Mouse (Mus musculus) erythroblast, embryonic 14.5 days (primary cell): ENCODE measurements around the gene Shisa6. TPM values are rescaled to one million over a fixed set of nuclear protein-coding genes. Genes with fewer than 3 reads are reported as not detected.

Experiments
- H3K27me3 ChIP-seq: 2 replicates; pipeline ENCODE4 v1.6.1; 2012; ENCODE audit warnings: inconsistent platforms; ENCODE audit not compliant: control insufficient read depth
- H3K36me3 ChIP-seq: 2 replicates; pipeline ENCODE4 v1.6.1; 2012; ENCODE audit warnings: mild to moderate bottlenecking, inconsistent platforms; ENCODE audit not compliant: control insufficient read depth
- H3K4me1 ChIP-seq: 2 replicates; pipeline ENCODE4 v1.6.1; 2012; ENCODE audit warnings: inconsistent platforms; ENCODE audit not compliant: control insufficient read depth
- H3K4me3 ChIP-seq: replicated peaks from 2 replicates; pipeline ENCODE3; 2012; ENCODE audit warnings: moderate library complexity, mild to moderate bottlenecking, inconsistent platforms
- H3K9me3 ChIP-seq: 2 replicates; pipeline ENCODE4 v1.6.1; 2012; ENCODE audit warnings: low read length, inconsistent platforms, mixed read lengths; ENCODE audit not compliant: control insufficient read depth
- GATA1 ChIP-seq: IDR thresholded peaks from 2 replicates; pipeline ENCODE4 v1.6.1; 2012; ENCODE audit warnings: low read length, inconsistent platforms, mixed read lengths
- TAL1 ChIP-seq: IDR thresholded peaks from 3 replicates; pipeline ENCODE4 v1.6.1; 2012; ENCODE audit warnings: low read length, inconsistent platforms, mixed read lengths
- polyA plus RNA-seq: library from polyadenylated mRNA; stranded (reverse); fragments of >175 nt; gene quantifications from 2 replicates; pipeline ENCODE4 v1.2.3, GENCODE M21; 2012

Gene Shisa6
- polyA plus RNA-seq, 1 experiment, result not detected

GRCm38 (mm10) chr11:66232891-66233290, 292.9 kb downstream of the Shisa6 start:
- Histone ChIP-seq H3K27me3 (no peaks in the 10 kb centered on the region), H3K36me3 (no peaks in the 10 kb centered on the region), H3K4me1 (no peaks in the 10 kb centered on the region), H3K9me3 (no peaks in the 10 kb centered on the region), H3K4me3 (no peak overlapping the region)
- TF ChIP-seq TAL1 (no peak), GATA1 (no peak)

DNA sequence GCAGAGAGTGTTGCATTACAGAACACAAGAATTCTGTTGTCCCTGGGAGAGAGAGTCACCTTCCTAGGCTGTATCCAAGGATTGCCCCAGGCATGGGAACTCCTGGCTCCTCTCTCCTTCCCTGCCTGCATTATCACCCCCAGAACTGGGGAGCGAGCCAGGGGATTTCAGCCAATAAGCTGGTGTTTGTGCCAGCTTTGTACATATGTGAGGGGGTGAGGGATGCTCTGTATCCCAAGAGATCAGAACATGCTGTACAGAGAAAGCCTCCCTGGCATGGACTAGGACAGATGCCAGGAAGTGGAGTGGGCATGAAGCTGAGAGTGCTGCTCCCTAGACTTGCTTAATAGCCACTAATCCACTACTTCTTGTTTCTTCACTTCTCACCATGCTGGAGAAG, 303.6 kb downstream of the Shisa6 start:
- no peaks in the 10 kb centered on the region for H3K27me3 ChIP-seq
- TF ChIP-seq GATA1, result no peak

DNA sequence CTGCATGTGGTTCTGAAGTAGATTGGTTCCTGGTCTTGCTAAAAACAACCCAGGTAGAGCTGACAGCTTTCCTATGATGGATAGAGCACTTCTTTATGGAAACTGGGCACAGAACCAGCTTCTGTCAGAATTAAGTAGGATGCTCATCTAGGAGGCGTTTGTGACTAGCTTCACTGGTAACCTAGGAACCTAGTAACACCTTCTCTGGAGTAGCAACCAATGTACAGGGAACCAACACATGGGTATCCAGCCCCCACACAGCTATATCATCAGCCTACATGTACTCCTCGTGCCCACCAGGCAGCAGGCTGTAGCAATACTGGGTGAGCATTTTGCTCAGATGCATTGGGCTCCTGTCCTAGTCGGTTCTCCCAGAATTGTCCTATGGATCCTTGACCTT, 307.3 kb downstream of the Shisa6 start:
- H3K36me3 ChIP-seq, result no peaks in the 10 kb centered on the region
- no peaks in the 10 kb centered on the region for H3K27me3 ChIP-seq
- peaks cover 31% of the 10 kb centered on the region for H3K9me3 ChIP-seq
- H3K4me3 ChIP-seq, result no peak overlapping the region
- no peaks in the 10 kb centered on the region for H3K4me1 ChIP-seq
- TF ChIP-seq GATA1 (no peak), TAL1 (no peak)

More for the DNA sequence above, 303.6 kb downstream of the Shisa6 start:
- no peaks in the 10 kb centered on the region for H3K36me3 ChIP-seq
- H3K4me1 ChIP-seq, result no peaks in the 10 kb centered on the region
- H3K4me3 ChIP-seq, result no peak overlapping the region
- peaks cover 16% of the 10 kb centered on the region for H3K9me3 ChIP-seq

DNA sequence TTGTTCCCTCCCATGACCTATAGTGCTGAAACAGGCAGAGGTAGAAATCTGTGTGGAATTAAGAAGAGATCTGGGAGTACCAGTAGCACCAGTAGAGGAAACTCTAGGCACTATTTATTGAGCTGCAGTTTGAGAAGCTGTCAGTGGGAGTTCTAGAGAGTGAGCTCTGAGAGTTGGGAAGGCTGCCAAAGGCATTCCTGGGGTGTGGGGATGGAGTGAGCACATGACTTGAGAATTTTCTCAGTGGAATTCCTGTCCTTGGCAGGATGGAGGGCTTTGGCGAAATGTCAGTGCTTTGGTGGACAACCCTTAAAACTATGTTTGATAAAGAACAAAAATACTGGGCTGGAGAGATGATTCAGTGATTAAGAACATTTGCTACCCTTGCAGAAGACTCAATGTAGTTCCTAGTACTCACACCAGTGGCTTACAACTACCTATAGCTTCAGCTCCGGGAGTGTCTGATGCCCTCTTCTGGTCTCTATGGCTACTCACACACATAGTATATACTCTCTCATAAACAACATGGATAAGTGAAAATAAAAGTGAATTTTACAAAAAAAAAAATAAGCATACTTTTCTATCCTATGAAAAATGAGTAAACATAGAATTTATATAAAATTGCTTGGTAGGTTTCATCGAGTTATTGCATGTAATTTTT, 337.0 kb downstream of the Shisa6 start:
- no peaks in the 10 kb centered on the region for H3K36me3 ChIP-seq
- H3K9me3 ChIP-seq, result no peaks in the 10 kb centered on the region
- H3K4me3 ChIP-seq, result no peak overlapping the region
- no peaks in the 10 kb centered on the region for H3K4me1 ChIP-seq
- H3K27me3 ChIP-seq, result no peaks in the 10 kb centered on the region
- no peak for TF ChIP-seq TAL1
- TF ChIP-seq GATA1, result no peak

GRCm38 (mm10) chr11:66188146-66188545, 337.6 kb downstream of the Shisa6 start:
- TF ChIP-seq TAL1, result no peak
- no peak for TF ChIP-seq GATA1
- Histone ChIP-seq H3K27me3 (no peaks in the 10 kb centered on the region), H3K36me3 (no peaks in the 10 kb centered on the region), H3K4me3 (no peak overlapping the region), H3K4me1 (no peaks in the 10 kb centered on the region), H3K9me3 (no peaks in the 10 kb centered on the region)

- Histone ChIP-seq H3K27me3 (no peaks in the 10 kb centered on the region), H3K4me1 (no peaks in the 10 kb centered on the region), H3K36me3 (no peaks in the 10 kb centered on the region), H3K4me3 (no peak overlapping the region), H3K9me3 (no peaks in the 10 kb centered on the region)
- TF ChIP-seq GATA1 (no peak), TAL1 (no peak)
Observed at GRCm38 (mm10) chr11:66177781-66178180, 348.0 kb downstream of the Shisa6 start.

DNA sequence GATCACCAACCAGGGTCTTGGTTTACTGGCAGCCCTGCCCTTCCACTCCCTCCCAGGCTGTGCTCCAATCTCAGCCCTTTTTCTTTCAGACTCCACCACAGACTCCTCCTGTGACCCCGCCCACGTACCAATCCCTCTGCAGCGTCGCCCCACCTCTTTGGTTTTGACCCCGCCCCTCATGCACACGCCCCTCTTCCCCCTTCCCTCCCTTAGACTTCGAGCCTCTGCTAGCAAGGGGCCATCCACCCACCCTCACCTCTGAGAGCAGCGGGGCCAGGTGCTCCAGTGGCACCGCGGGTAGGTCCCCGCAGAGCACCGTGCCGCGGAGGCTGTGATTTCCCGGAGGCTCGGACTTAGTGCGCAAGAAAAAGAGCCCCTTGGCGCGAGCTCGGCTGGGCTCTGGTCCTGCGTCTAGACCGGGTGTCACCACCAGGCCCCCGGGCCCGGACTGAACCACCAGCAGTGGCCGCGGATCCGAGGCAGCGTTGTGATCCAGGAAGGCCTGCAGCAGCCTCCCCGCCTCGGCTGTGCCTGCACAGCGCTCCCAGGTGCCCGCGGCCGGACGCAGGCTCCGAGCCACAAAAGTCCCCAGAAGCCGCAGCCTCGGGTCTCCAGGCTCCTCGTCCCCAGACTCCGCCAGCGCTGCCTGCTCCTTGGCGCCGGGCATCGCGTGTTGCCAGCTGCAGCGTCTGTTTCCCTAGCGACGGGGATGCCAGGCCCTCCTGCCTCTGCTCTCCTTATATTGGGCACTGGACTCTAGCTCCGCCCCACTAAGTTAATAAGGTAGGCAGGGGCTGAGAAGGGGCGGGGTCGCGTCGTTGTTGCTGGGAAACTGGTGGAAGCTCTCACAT, 357.7 kb downstream of the Shisa6 start, which contains the start of gene Dnah9:
TSS of gene Dnah9 (minus strand) at position 751 of the 851 bp plus-strand sequence.
- Histone ChIP-seq H3K36me3 (no peaks in the 10 kb centered on the region), H3K4me1 (no peaks in the 10 kb centered on the region), H3K27me3 (peaks cover 8% of the 10 kb centered on the region; the same call in 1 of the 2 replicates), H3K4me3 (peak within 1 kb of the TSS; percentile 12), H3K9me3 (no peaks in the 10 kb centered on the region)
- TF ChIP-seq GATA1 (no peak), TAL1 (no peak)

- Histone ChIP-seq H3K4me3 (no peak overlapping the region), H3K9me3 (no peaks in the 10 kb centered on the region), H3K36me3 (no peaks in the 10 kb centered on the region), H3K27me3 (peaks cover 8% of the 10 kb centered on the region; the same call in 1 of the 2 replicates), H3K4me1 (no peaks in the 10 kb centered on the region)
- no peak for TF ChIP-seq TAL1
- TF ChIP-seq GATA1, result no peak
Observed at GRCm38 (mm10) chr11:66164022-66164421, 361.7 kb downstream of the Shisa6 start.
